Mouse (Mus musculus) hindbrain, embryonic 10.5 days (tissue): Measurements from ENCODE around the gene Map4k2. TPM values are rescaled to one million over a fixed set of nuclear protein-coding genes. Genes with fewer than 3 reads are reported as not detected.

Experiments used
- DNase-seq: peaks from one replicate; pipeline ENCODE4 v3.0.0-alpha.2; 2017; ENCODE audit warnings: low spot score
- H3K27ac ChIP-seq: fragments of 300-500 bp; sonication (generic); 2 replicates; pipeline ENCODE4 v1.5.1; 2016; ENCODE audit warnings: mild to moderate bottlenecking, moderate library complexity
- H3K27me3 ChIP-seq: fragments of 300-500 bp; sonication (generic); 2 replicates; pipeline ENCODE4 v1.6.1; 2016; ENCODE audit warnings: mild to moderate bottlenecking; ENCODE audit not compliant: poor library complexity, insufficient read depth, severe bottlenecking
- H3K36me3 ChIP-seq: fragments of 300-500 bp; sonication (generic); 2 replicates; pipeline ENCODE4 v1.6.1; 2016; ENCODE audit warnings: mild to moderate bottlenecking, moderate library complexity
- H3K4me1 ChIP-seq: fragments of 300-500 bp; sonication (generic); replicated peaks from 2 replicates; pipeline ENCODE4 v1.6.1; 2016; ENCODE audit warnings: mild to moderate bottlenecking
- H3K4me3 ChIP-seq: fragments of 300-500 bp; sonication (generic); 2 replicates; pipeline ENCODE4 v1.5.1; 2016; ENCODE audit warnings: mild to moderate bottlenecking, moderate library complexity
- H3K9me3 ChIP-seq: fragments of 300-500 bp; sonication (generic); 2 replicates; pipeline ENCODE4 v1.6.1; 2016; ENCODE audit warnings: mild to moderate bottlenecking, moderate library complexity
- WGBS: fragments of 180-500 bp; shearing (Covaris S2); methylation state at CpG from one replicate; pipeline ENCODE4 v1.1.7; 2016; 5-methylcytosine and 5-hydroxymethylcytosine counted together
- polyA plus RNA-seq: library from polyadenylated mRNA; unstranded; fragments of >200 nt; fragmentation: Nextera tagmentation; extraction: Ambion mirVana; gene quantifications from 2 replicates; pipeline ENCODE4 v1.2.1, GENCODE M21; 2016

The Map4k2 gene
- polyA plus RNA-seq, 1 experiment from 2014 or later = 13.1 TPM

- H3K27ac ChIP-seq = peak overlapping the region; percentile 42; the same call in 1 of the 2 replicates
- peaks cover 22% of the 10 kb centered on the region for H3K4me1 ChIP-seq
- peaks cover 85% of the 10 kb centered on the region for H3K36me3 ChIP-seq
- no peaks in the 10 kb centered on the region for H3K27me3 ChIP-seq
- H3K9me3 ChIP-seq = no peaks in the 10 kb centered on the region
- no peak for DNase-seq
- H3K4me3 ChIP-seq = no peak overlapping the region
- 70% methylated on average over 11 of the region's 11 CpGs for WGBS
These were observed 36.5 kb downstream of the Map4k2 start for GRCm38 (mm10) chr19:6377327-6378040.

GRCm38 (mm10) chr19:6380411-6381166 lies 39.7 kb downstream of the Map4k2 start:
- Histone ChIP-seq H3K4me3 (no peak overlapping the region), H3K27ac (no peak overlapping the region), H3K27me3 (no peaks in the 10 kb centered on the region), H3K36me3 (peaks cover 54% of the 10 kb centered on the region), H3K4me1 (peaks cover 41% of the 10 kb centered on the region), H3K9me3 (no peaks in the 10 kb centered on the region)
- no peak for DNase-seq
- 91% methylated on average over 9 of the region's 9 CpGs for WGBS

GRCm38 (mm10) chr19:6381238-6381637 lies 40.3 kb downstream of the Map4k2 start:
- Histone ChIP-seq H3K4me3 (no peak overlapping the region), H3K27ac (no peak overlapping the region), H3K36me3 (peaks cover 48% of the 10 kb centered on the region), H3K27me3 (no peaks in the 10 kb centered on the region), H3K4me1 (peaks cover 40% of the 10 kb centered on the region), H3K9me3 (no peaks in the 10 kb centered on the region)
- WGBS = 96% methylated on average over 5 of the region's 5 CpGs
- DNase-seq = no peak

- DNase-seq = no peak
- H3K4me1 ChIP-seq = peaks cover 44% of the 10 kb centered on the region
- WGBS = 85% methylated on average over 4 of the region's 4 CpGs
- H3K27me3 ChIP-seq = 0 out of 2 replicates have a peak, but pooled peaks cover 9% of the 10 kb centered on the region
- H3K36me3 ChIP-seq = peaks cover 36% of the 10 kb centered on the region
- H3K9me3 ChIP-seq = no peaks in the 10 kb centered on the region
- no peak overlapping the region for H3K27ac ChIP-seq
- no peak overlapping the region for H3K4me3 ChIP-seq
These were observed 41.5 kb downstream of the Map4k2 start for GRCm38 (mm10) chr19:6382323-6382924.

GRCm38 (mm10) chr19:6383470-6383869 lies 42.5 kb downstream of the Map4k2 start:
- Histone ChIP-seq H3K4me3 (no peak overlapping the region), H3K27ac (peak overlapping the region; percentile 72), H3K27me3 (peaks cover 19% of the 10 kb centered on the region; the same call in 1 of the 2 replicates), H3K36me3 (peaks cover 25% of the 10 kb centered on the region), H3K4me1 (peaks cover 41% of the 10 kb centered on the region), H3K9me3 (no peaks in the 10 kb centered on the region)
- WGBS = 43% methylated on average over 5 of the region's 5 CpGs
- no peak for DNase-seq

- no peaks in the 10 kb centered on the region for H3K9me3 ChIP-seq
- no peak for DNase-seq
- H3K36me3 ChIP-seq = peaks cover 19% of the 10 kb centered on the region
- H3K27ac ChIP-seq = peak within 1 kb of the TSS; percentile 72
- H3K4me1 ChIP-seq = peaks cover 44% of the 10 kb centered on the region
- H3K27me3 ChIP-seq = peaks cover 26% of the 10 kb centered on the region; the same call in 1 of the 2 replicates
- WGBS = 22% methylated on average over 7 of the region's 7 CpGs
- H3K4me3 ChIP-seq = no peak within 1 kb of the TSS
These were observed 43.2 kb downstream of the Map4k2 start, which contains the start of gene Pygm for GRCm38 (mm10) chr19:6384128-6384527. Pygm (plus strand) TSS chr19:6384399.

GRCm38 (mm10) chr19:6384954-6385353 lies 44.0 kb downstream of the Map4k2 start:
- WGBS = 82% methylated on average over 11 of the region's 11 CpGs
- no peak overlapping the region for H3K4me3 ChIP-seq
- peaks cover 33% of the 10 kb centered on the region; the same call in 1 of the 2 replicates for H3K27me3 ChIP-seq
- H3K4me1 ChIP-seq = peaks cover 52% of the 10 kb centered on the region
- H3K27ac ChIP-seq = no peak overlapping the region
- no peak for DNase-seq
- H3K36me3 ChIP-seq = peaks cover 11% of the 10 kb centered on the region; the same call in 1 of the 2 replicates
- H3K9me3 ChIP-seq = no peaks in the 10 kb centered on the region

- Histone ChIP-seq H3K9me3 (no peaks in the 10 kb centered on the region), H3K27me3 (peaks cover 33% of the 10 kb centered on the region; the same call in 1 of the 2 replicates), H3K4me1 (peaks cover 57% of the 10 kb centered on the region), H3K36me3 (peaks cover 9% of the 10 kb centered on the region; the same call in 1 of the 2 replicates), H3K4me3 (no peak overlapping the region), H3K27ac (no peak overlapping the region)
- no peak for DNase-seq
- 80% methylated on average over 5 of the region's 5 CpGs for WGBS
These were observed 44.5 kb downstream of the Map4k2 start for GRCm38 (mm10) chr19:6385419-6385818.

- Histone ChIP-seq H3K9me3 (no peaks in the 10 kb centered on the region), H3K4me3 (no peak overlapping the region), H3K4me1 (peaks cover 60% of the 10 kb centered on the region), H3K36me3 (peaks cover 5% of the 10 kb centered on the region; the same call in 1 of the 2 replicates), H3K27ac (0 out of 2 replicates have a peak overlapping the region, but pooled peaks have one; percentile 16), H3K27me3 (peaks cover 33% of the 10 kb centered on the region; the same call in 1 of the 2 replicates)
- no peak for DNase-seq
- WGBS = 82% methylated on average over 7 of the region's 7 CpGs
These were observed 44.9 kb downstream of the Map4k2 start for GRCm38 (mm10) chr19:6385821-6386220.

- 64% methylated on average over 9 of the region's 9 CpGs for WGBS
- Histone ChIP-seq H3K27ac (0 out of 2 replicates have a peak overlapping the region, but pooled peaks have one; percentile 16), H3K27me3 (peaks cover 33% of the 10 kb centered on the region; the same call in 1 of the 2 replicates), H3K9me3 (no peaks in the 10 kb centered on the region), H3K4me3 (no peak overlapping the region), H3K4me1 (peaks cover 60% of the 10 kb centered on the region), H3K36me3 (0 out of 2 replicates have a peak, but pooled peaks cover under 1% of the 10 kb centered on the region)
- DNase-seq = no peak
These were observed 45.3 kb downstream of the Map4k2 start for GRCm38 (mm10) chr19:6386234-6386633.

GRCm38 (mm10) chr19:6388006-6388405 lies 47.1 kb downstream of the Map4k2 start:
- Histone ChIP-seq H3K4me3 (no peak overlapping the region), H3K4me1 (peaks cover 56% of the 10 kb centered on the region), H3K36me3 (peaks cover 5% of the 10 kb centered on the region; the same call in 1 of the 2 replicates), H3K27me3 (peaks cover 33% of the 10 kb centered on the region; the same call in 1 of the 2 replicates), H3K27ac (no peak overlapping the region), H3K9me3 (no peaks in the 10 kb centered on the region)
- WGBS = 88% methylated on average over 13 of the region's 13 CpGs
- DNase-seq = no peak

- WGBS = 4% methylated on average over 16 of the region's 16 CpGs
- Histone ChIP-seq H3K4me1 (peaks cover 39% of the 10 kb centered on the region), H3K9me3 (no peaks in the 10 kb centered on the region), H3K27ac (no peak overlapping the region), H3K36me3 (peaks cover 5% of the 10 kb centered on the region; the same call in 1 of the 2 replicates), H3K27me3 (peaks cover 33% of the 10 kb centered on the region; the same call in 1 of the 2 replicates), H3K4me3 (peak overlapping the region; percentile 46)
- DNase-seq = no peak
These were observed 48.9 kb downstream of the Map4k2 start for GRCm38 (mm10) chr19:6389803-6390202.
